Mouse (Mus musculus) limb, embryonic 11.5 days (tissue): ENCODE data around the gene Bpifb9b. TPM values are rescaled to one million over a fixed set of nuclear protein-coding genes. Genes with fewer than 3 reads are reported as not detected.

Source experiments
- polyA plus RNA-seq: library from polyadenylated mRNA; unstranded; fragments of >200 nt; fragmentation: Nextera tagmentation; extraction: Ambion mirVana; gene quantifications from 2 replicates; pipeline ENCODE4 v1.2.1, GENCODE M21; 2014

The Bpifb9b gene
- polyA plus RNA-seq, 1 experiment from 2014 or later = not detected

Other genes with a start within 250 kb of the Bpifb9b start
- gene Bpifa3, start 176.9 kb upstream of the Bpifb9b start, polyA plus RNA-seq = not detected in 2 replicates
- gene Bpifa1, start 164.3 kb upstream of the Bpifb9b start, polyA plus RNA-seq = not detected in 2 replicates
- not detected in 2 replicates for gene Bpifa5, start 144.6 kb upstream of the Bpifb9b start, polyA plus RNA-seq
- not detected in 2 replicates for gene Bpifb1, start 116.4 kb upstream of the Bpifb9b start, polyA plus RNA-seq
- gene Bpifb5, start 83.5 kb upstream of the Bpifb9b start, polyA plus RNA-seq = 0.09 TPM in 1 of 2 replicates, not detected in the other
- not detected in 2 replicates for gene Bpifb9a, start 49.4 kb upstream of the Bpifb9b start, polyA plus RNA-seq
- 19.8 and 20.3 TPM in 2 replicates for gene Cdk5rap1, start 65.8 kb downstream of the Bpifb9b start, polyA plus RNA-seq
- 1.7 and 2.2 TPM in 2 replicates for gene Snta1, start 100.9 kb downstream of the Bpifb9b start, polyA plus RNA-seq
- gene Cbfa2t2, start 129.3 kb downstream of the Bpifb9b start, polyA plus RNA-seq = 44.1 and 52.7 TPM in 2 replicates
- gene 1700003F12Rik, start 239.9 kb downstream of the Bpifb9b start, polyA plus RNA-seq = 0.95 and 1.0 TPM in 2 replicates
- gene Actl10, start 244.5 kb downstream of the Bpifb9b start, polyA plus RNA-seq = 0.19 and 0.20 TPM in 2 replicates